Mouse (Mus musculus) liver, embryonic 11.5 days (tissue): Measurements from ENCODE around the gene Supt3. TPM values are rescaled to one million over a fixed set of nuclear protein-coding genes. Genes with fewer than 3 reads are reported as not detected.

Experiments
- ATAC-seq: fragments of 200-750 bp; cut with Nextera tagmentation; replicated peaks from 2 replicates; pipeline ENCODE4 v1.8.0; 2017; ENCODE audit warnings: moderate number of reproducible peaks, mild to moderate bottlenecking, moderate TSS enrichment, moderate library complexity; ENCODE audit not compliant: low FRiP score
- DNase-seq: peaks from one replicate; pipeline ENCODE4 v3.0.0-alpha.2; 2017; ENCODE audit warnings: low spot score
- H3K27ac ChIP-seq: fragments of 300-500 bp; sonication (generic); 2 replicates; pipeline ENCODE4 v1.5.1; 2014; ENCODE audit warnings: mild to moderate bottlenecking, low read depth, low read length, control low read depth
- H3K27me3 ChIP-seq: fragments of 300-500 bp; sonication (generic); replicated peaks from 2 replicates; pipeline ENCODE4 v1.6.1; 2014; ENCODE audit warnings: low read length, mixed read lengths; ENCODE audit not compliant: control insufficient read depth, insufficient read depth
- H3K36me3 ChIP-seq: fragments of 300-500 bp; sonication (generic); 2 replicates; pipeline ENCODE4 v1.6.1; 2014; ENCODE audit warnings: mild to moderate bottlenecking, low read length, moderate library complexity, mixed read lengths; ENCODE audit not compliant: control insufficient read depth, insufficient read depth
- H3K4me1 ChIP-seq: fragments of 300-500 bp; sonication (generic); replicated peaks from 2 replicates; pipeline ENCODE4 v1.6.1; 2014; ENCODE audit warnings: low read length, mixed read lengths; ENCODE audit not compliant: control insufficient read depth, insufficient read depth
- H3K4me2 ChIP-seq: fragments of 300-500 bp; sonication (generic); 2 replicates; pipeline ENCODE4 v1.6.1; 2014; ENCODE audit warnings: mild to moderate bottlenecking, control low read depth, moderate library complexity
- H3K4me3 ChIP-seq: fragments of 300-500 bp; sonication (generic); 2 replicates; pipeline ENCODE4 v1.5.1; 2014; ENCODE audit warnings: low read depth, low read length, control low read depth
- H3K9ac ChIP-seq: fragments of 300-500 bp; sonication (generic); 2 replicates; pipeline ENCODE4 v1.6.1; 2014; ENCODE audit warnings: low read depth, low read length, control low read depth
- H3K9me3 ChIP-seq: fragments of 300-500 bp; sonication (generic); 2 replicates; pipeline ENCODE4 v1.6.1; 2016; ENCODE audit warnings: low read length, inconsistent platforms, mixed read lengths; ENCODE audit not compliant: control insufficient read depth
- WGBS: fragments of 180-500 bp; shearing (Covaris S2); extraction: QIAGEN DNeasy Blood & Tissue Kit; methylation state at CpG from one replicate; pipeline ENCODE4 v1.1.7; 2014; 5-methylcytosine and 5-hydroxymethylcytosine counted together
- polyA plus RNA-seq: library from polyadenylated mRNA; unstranded; fragments of >200 nt; fragmentation: Nextera tagmentation; extraction: Ambion mirVana; gene quantifications from 2 replicates; pipeline ENCODE4 v1.2.1, GENCODE M21; 2014

The Supt3 gene
- polyA plus RNA-seq, 1 experiment from 2014 or later, result 17.7 TPM

DNA sequence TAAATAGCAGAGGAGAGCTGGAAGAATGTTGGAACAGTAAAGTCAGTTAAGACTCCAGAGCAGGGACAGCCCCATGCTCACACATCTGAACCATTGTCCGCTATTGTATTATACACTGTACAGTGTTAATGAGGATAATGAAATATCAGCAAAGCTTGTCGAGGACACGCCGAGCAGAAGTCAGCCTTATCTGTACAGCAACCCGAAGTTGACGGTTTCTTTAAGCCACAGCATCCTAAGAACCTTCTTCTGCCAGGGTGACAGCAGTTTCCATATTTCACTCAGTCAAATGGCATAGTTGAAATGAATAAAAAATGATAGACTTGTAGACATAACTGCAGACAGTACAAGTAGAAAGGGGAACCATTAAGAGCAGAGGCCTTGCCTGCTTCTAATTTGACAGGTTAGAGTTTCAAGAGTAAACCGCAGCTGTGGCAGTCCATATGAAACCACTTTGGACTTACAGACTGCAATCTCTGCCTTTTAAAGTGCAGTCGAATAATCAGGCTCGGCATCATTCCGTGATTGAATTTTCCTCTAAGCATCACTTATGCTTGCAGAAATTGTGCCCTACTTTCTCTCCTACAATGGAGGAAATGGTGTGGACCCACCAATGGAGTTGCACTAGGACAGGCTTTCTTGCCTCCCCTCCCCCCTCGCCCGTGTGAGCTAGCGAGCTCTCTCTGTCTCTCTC, 227.7 kb downstream of the Supt3 start:
- Histone ChIP-seq H3K27ac (no peak overlapping the region), H3K4me1 (no peaks in the 10 kb centered on the region), H3K9ac (no peak overlapping the region), H3K4me3 (no peak overlapping the region), H3K36me3 (no peaks in the 10 kb centered on the region), H3K27me3 (no peaks in the 10 kb centered on the region), H3K9me3 (no peaks in the 10 kb centered on the region), H3K4me2 (no peak overlapping the region)
- WGBS, result 76% methylated on average over 13 of the region's 13 CpGs
- DNase-seq (no peak), ATAC-seq (no peak)

DNA sequence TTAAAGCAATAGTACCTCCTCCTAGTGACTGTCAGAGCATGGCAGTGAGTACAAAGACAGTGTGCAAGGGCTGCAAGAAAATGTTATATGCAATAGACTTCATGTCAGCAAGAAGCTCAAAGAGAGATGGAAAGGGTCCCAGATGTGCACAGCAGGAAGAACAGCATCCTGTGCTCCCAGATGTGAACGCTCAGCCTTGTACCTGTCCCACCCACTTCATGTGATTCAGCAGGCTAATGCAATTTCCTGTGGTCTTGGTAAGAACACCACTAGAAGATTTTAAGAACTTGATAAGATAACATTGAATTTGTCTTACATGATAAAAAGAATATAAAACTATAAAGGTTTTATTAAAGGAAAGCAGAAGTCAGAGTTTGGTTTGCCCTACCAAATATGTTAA, 230.5 kb downstream of the Supt3 start:
- Histone ChIP-seq H3K27me3 (no peaks in the 10 kb centered on the region), H3K4me1 (no peaks in the 10 kb centered on the region), H3K27ac (no peak overlapping the region), H3K4me2 (no peak overlapping the region), H3K9me3 (no peaks in the 10 kb centered on the region), H3K4me3 (no peak overlapping the region), H3K9ac (no peak overlapping the region), H3K36me3 (no peaks in the 10 kb centered on the region)
- ATAC-seq (no peak), DNase-seq (no peak)
- WGBS, result 58% methylated on average over 1 of the region's 1 CpGs

- no peak overlapping the region for H3K4me3 ChIP-seq
- no peaks in the 10 kb centered on the region for H3K27me3 ChIP-seq
- H3K9ac ChIP-seq, result no peak overlapping the region
- no peak overlapping the region for H3K4me2 ChIP-seq
- no peaks in the 10 kb centered on the region for H3K36me3 ChIP-seq
- no peaks in the 10 kb centered on the region for H3K9me3 ChIP-seq
- 61% methylated on average over 4 of the region's 4 CpGs for WGBS
- H3K4me1 ChIP-seq, result no peaks in the 10 kb centered on the region
- no peak for DNase-seq
- no peak overlapping the region for H3K27ac ChIP-seq
- ATAC-seq, result no peak
Observed at GRCm38 (mm10) chr17:45008663-45009062, 231.7 kb downstream of the Supt3 start.

- Histone ChIP-seq H3K4me1 (no peaks in the 10 kb centered on the region), H3K4me3 (no peak overlapping the region), H3K27me3 (no peaks in the 10 kb centered on the region), H3K4me2 (no peak overlapping the region), H3K9me3 (no peaks in the 10 kb centered on the region), H3K27ac (no peak overlapping the region), H3K36me3 (no peaks in the 10 kb centered on the region), H3K9ac (no peak overlapping the region)
- DNase-seq (no peak), ATAC-seq (no peak)
- WGBS, result 73% methylated on average over 2 of the region's 2 CpGs
Observed at GRCm38 (mm10) chr17:45010409-45010808, 233.5 kb downstream of the Supt3 start.

GRCm38 (mm10) chr17:45016746-45017145, 239.8 kb downstream of the Supt3 start:
- DNase-seq (no peak), ATAC-seq (no peak)
- Histone ChIP-seq H3K36me3 (no peaks in the 10 kb centered on the region), H3K9ac (no peak overlapping the region), H3K4me1 (no peaks in the 10 kb centered on the region), H3K9me3 (no peaks in the 10 kb centered on the region), H3K27ac (no peak overlapping the region), H3K27me3 (no peaks in the 10 kb centered on the region), H3K4me3 (no peak overlapping the region), H3K4me2 (no peak overlapping the region)
- 78% methylated on average over 4 of the region's 4 CpGs for WGBS

- DNase-seq, result no peak
- Histone ChIP-seq H3K27me3 (no peaks in the 10 kb centered on the region), H3K36me3 (no peaks in the 10 kb centered on the region), H3K4me2 (no peak overlapping the region), H3K9ac (no peak overlapping the region), H3K27ac (no peak overlapping the region), H3K4me1 (no peaks in the 10 kb centered on the region), H3K4me3 (no peak overlapping the region), H3K9me3 (no peaks in the 10 kb centered on the region)
- 74% methylated on average over 8 of the region's 8 CpGs for WGBS
- no peak for ATAC-seq
Observed at GRCm38 (mm10) chr17:45020155-45020930, 243.4 kb downstream of the Supt3 start.

DNA sequence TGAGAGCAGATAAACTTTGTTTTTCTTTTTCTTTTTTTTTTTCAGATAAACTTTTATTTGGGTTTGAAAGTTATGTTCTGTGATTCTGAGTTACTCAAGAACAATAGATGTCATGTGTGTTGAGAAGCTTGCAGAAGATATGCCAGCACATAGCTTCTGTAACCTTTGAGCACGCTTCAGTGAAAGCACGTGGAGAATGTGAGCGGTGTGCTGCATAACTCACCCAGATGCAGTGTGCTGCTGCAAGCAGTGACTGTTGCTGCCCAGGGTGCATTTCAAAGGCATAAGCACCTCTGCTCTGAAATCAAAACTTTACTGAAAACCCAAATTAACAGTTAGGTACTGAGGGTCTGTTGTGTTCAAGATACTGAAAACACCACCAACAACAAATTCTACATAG, 251.5 kb downstream of the Supt3 start:
- WGBS, result 86% methylated on average over 3 of the region's 3 CpGs
- no peaks in the 10 kb centered on the region for H3K4me1 ChIP-seq
- no peaks in the 10 kb centered on the region for H3K36me3 ChIP-seq
- ATAC-seq, result no peak
- H3K27ac ChIP-seq, result no peak overlapping the region
- no peak overlapping the region for H3K9ac ChIP-seq
- DNase-seq, result no peak
- no peaks in the 10 kb centered on the region for H3K27me3 ChIP-seq
- H3K9me3 ChIP-seq, result no peaks in the 10 kb centered on the region
- no peak overlapping the region for H3K4me2 ChIP-seq
- no peak overlapping the region for H3K4me3 ChIP-seq

DNA sequence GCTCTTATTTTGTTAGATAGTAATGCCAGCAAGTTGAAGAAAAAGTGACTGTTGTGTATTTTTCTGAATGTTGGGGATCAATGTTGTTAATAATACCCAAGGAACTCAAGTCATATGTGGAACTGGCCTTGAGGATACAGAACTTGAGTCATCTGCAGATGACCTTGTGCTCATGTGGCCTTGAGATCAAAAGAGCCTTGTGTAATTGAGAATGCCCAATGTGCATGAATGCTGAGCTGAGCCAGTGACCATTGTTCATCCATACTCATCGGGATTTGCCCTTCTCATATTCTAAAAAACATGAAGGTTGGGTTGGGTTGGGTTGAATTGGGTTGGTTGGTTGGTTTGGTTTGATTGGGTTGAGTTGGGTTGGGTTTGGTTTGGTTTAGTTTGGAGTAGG, 252.2 kb downstream of the Supt3 start:
- Histone ChIP-seq H3K4me3 (no peak overlapping the region), H3K9ac (no peak overlapping the region), H3K9me3 (no peaks in the 10 kb centered on the region), H3K36me3 (no peaks in the 10 kb centered on the region), H3K27ac (no peak overlapping the region), H3K4me2 (no peak overlapping the region), H3K4me1 (no peaks in the 10 kb centered on the region), H3K27me3 (no peaks in the 10 kb centered on the region)
- DNase-seq (no peak), ATAC-seq (no peak)
- 93% methylated on average over 1 of the region's 1 CpGs for WGBS

GRCm38 (mm10) chr17:45032209-45032608, 255.3 kb downstream of the Supt3 start:
- Histone ChIP-seq H3K4me2 (no peak overlapping the region), H3K4me3 (no peak overlapping the region), H3K36me3 (no peaks in the 10 kb centered on the region), H3K27ac (no peak overlapping the region), H3K9me3 (no peaks in the 10 kb centered on the region), H3K4me1 (no peaks in the 10 kb centered on the region), H3K9ac (no peak overlapping the region), H3K27me3 (no peaks in the 10 kb centered on the region)
- DNase-seq, result no peak
- 75% methylated on average over 6 of the region's 6 CpGs for WGBS
- ATAC-seq, result no peak
